Mouse (Mus musculus): ENCODE measurements around the gene Pspn. TPM values are rescaled to one million over a fixed set of nuclear protein-coding genes. Genes with fewer than 3 reads are reported as not detected.

The Pspn gene
- total RNA-seq (2023), result 1 to 10 TPM; 2.4 to 3.7 TPM

DNA sequence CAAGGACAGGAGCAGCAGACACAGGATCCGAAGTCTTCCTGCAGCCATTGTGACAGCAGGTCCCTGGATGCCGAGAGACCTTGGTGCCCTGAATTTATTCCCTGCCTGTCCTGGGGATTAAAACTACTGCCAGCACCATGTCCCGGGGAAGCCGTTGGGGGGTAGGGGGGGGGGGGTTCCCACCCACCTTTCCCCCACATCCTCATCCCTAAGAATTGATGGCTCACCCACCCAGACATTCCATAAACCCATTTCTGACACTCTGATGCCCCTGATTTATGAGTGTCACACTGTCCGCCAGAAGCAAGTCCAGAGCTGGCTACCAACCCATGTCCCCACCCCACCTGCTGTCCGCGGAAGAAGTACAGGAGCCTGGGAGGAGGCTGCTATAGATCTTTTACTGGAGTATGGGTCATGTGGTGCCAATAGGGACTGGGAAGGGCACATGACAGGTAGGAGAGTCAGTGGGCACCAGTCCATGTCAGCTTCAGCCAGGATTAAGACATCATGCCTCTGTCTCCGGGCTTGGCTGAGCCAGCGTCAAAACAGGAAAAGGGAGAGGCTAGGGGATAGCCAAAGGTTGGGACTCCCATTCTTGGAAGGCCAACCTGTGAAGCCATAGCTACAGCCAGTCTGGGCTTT lies at the start of gene Pspn:
Pspn (minus strand) TSS at position 51 of the 642 bp plus-strand sequence.

GRCm38 (mm10) chr17:57041554-57041953 lies 41.7 kb upstream of the Pspn start, which contains the start of gene Slc25a41:
Gene Slc25a41, minus strand, starts transcription at chr17:57041654.

GRCm38 (mm10) chr17:57030931-57031660 lies 31.3 kb upstream of the Pspn start, which contains the start of gene Khsrp:
Gene Khsrp, minus strand, starts transcription at chr17:57031522.

GRCm38 (mm10) chr17:57011236-57012141 lies 11.7 kb upstream of the Pspn start, which contains the start of the genes Gtf2f1 and Gm17949:
Gene Gtf2f1, minus strand, starts transcription at chr17:57011288.
Gene Gm17949, plus strand, starts transcription at chr17:57011469.

GRCm38 (mm10) chr17:56997029-56997667 lies 2.7 kb downstream of the Pspn start, which contains the start of gene Alkbh7:
Gene Alkbh7, plus strand, starts transcription at chr17:56997339.

GRCm38 (mm10) chr17:56990115-56990746 lies 9.6 kb downstream of the Pspn start, which contains the start of gene Clpp:
Gene Clpp, plus strand, starts transcription at chr17:56990305.

GRCm38 (mm10) chr17:56982013-56982412 lies 17.8 kb downstream of the Pspn start, which contains the start of gene Acer1:
Gene Acer1, minus strand, starts transcription at chr17:56982126.

Other genes with a start within 250 kb of the Pspn start
- under 1 TPM in 1 of 2 experiments, not detected in 1; 0.40 TPM for gene Nrtn, start 242.5 kb downstream of the Pspn start, total RNA-seq (2023)
- 10 to 100 TPM; 20.7 to 21.1 TPM for gene Dus3l, start 235.3 kb downstream of the Pspn start, total RNA-seq (2023)
- under 1 TPM; 0.50 to 0.97 TPM for gene Prr22, start 229.8 kb downstream of the Pspn start, total RNA-seq (2023)
- 1 to 10 TPM; 6.5 TPM for gene Rfx2, start 169.0 kb downstream of the Pspn start, total RNA-seq (2023)
- not detected for gene Acsbg2, start 125.6 kb downstream of the Pspn start, total RNA-seq (2023)
- gene 1700061G19Rik, start 124.5 kb downstream of the Pspn start, total RNA-seq (2023), result not detected
- 10 to 100 TPM; 18.8 to 20.2 TPM for gene Mllt1, start 64.6 kb downstream of the Pspn start, total RNA-seq (2023)
- not detected for gene Acer1, start 17.9 kb downstream of the Pspn start, total RNA-seq (2023)
- 10 to 100 TPM in 1 of 2 experiments, 1 to 10 TPM in 1; 9.5 to 14.3 TPM for gene Clpp, start 9.7 kb downstream of the Pspn start, total RNA-seq (2023)
- gene Alkbh7, start 2.7 kb downstream of the Pspn start, total RNA-seq (2023), result 1 to 10 TPM; 6.9 to 8.2 TPM
- gene Gtf2f1, start 11.3 kb upstream of the Pspn start, total RNA-seq (2023), result 10 to 100 TPM; 48.0 to 61.0 TPM
- gene Gm17949, start 11.5 kb upstream of the Pspn start, total RNA-seq (2023), result under 1 TPM in 1 of 2 experiments, not detected in 1; 0.48 TPM
- gene Khsrp, start 31.5 kb upstream of the Pspn start, total RNA-seq (2023), result 100 to 1,000 TPM in 1 of 2 experiments, 10 to 100 TPM in 1; 97.1 to 105 TPM
- not detected for gene Slc25a41, start 41.6 kb upstream of the Pspn start, total RNA-seq (2023)
- not detected for gene Crb3, start 59.1 kb upstream of the Pspn start, total RNA-seq (2023)
- gene Slc25a23, start 59.8 kb upstream of the Pspn start, total RNA-seq (2023), result 1 to 10 TPM; 3.0 to 4.7 TPM
- gene Dennd1c, start 78.5 kb upstream of the Pspn start, total RNA-seq (2023), result 100 to 1,000 TPM; 138 to 163 TPM
- gene Tubb4a, start 87.8 kb upstream of the Pspn start, total RNA-seq (2023), result under 1 TPM; 0.15 to 0.18 TPM
- gene Tnfsf9, start 105.3 kb upstream of the Pspn start, total RNA-seq (2023), result 1 to 10 TPM; 1.9 to 2.1 TPM
- gene Cd70, start 149.8 kb upstream of the Pspn start, total RNA-seq (2023), result not detected
- gene Tnfsf14, start 194.2 kb upstream of the Pspn start, total RNA-seq (2023), result 10 to 100 TPM; 32.7 to 34.8 TPM
- 100 to 1,000 TPM; 540 to 556 TPM for gene C3, start 228.1 kb upstream of the Pspn start, total RNA-seq (2023)
- gene Gpr108, start 248.4 kb upstream of the Pspn start, total RNA-seq (2023), result 10 to 100 TPM; 52.5 to 53.2 TPM
- gene Trip10, start 249.4 kb upstream of the Pspn start, total RNA-seq (2023), result 1 to 10 TPM; 4.0 to 5.7 TPM